8 mouse cellular contexts compared by ENCODE assay signal in the genomic region with DNA sequence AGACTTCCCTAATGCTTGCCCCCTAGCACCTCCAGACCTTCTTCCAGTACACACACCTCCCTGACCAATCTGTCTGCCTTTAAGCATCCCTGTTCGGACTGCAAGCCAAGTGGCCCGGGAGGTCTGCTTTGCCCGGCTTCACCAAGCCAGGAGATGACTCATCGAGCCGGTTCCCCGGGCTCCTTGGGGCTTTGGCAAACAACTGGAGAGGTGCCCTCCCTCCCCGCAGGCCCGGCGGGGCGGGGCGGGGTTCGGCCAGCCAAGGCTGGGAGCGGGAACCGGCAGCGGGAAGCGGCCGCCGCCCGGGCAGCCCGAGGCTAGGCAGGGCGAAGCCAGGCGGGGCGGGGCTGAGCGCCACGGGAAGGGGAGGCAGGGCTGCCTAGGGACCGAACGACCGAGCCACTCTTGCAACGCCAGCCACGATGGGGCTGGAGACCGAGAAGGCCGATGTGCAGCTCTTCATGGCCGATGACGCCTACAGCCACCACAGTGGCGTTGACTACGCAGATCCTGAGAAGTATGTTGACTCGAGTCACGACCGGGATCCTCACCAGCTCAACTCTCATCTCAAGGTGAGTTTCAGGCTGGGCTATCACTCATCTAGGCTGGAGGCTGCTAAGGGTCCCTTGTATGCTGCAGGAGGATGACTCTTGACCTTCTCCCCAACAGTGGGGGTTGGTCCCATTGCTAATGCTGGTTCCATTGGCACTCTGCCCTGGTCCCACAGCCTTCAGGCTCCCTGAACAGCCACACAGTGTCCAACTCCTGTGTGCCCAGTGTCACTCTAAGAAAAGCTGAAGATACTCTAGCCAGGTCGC. TPM values are rescaled to one million over a fixed set of nuclear protein-coding genes. Genes with fewer than 3 reads are reported as not detected.
DNase-seq lines count a peak whose midpoint lies in the region; ATAC-seq and TF ChIP-seq lines count a peak whose summit lies in the region.

Cav2 (plus strand) TSS at position 247 of the 818 bp plus-strand sequence.

- H3K36me3 ChIP-seq in hindbrain, embryonic 16.5 days (ENCODE audit: control insufficient read depth, insufficient read depth, low read length) = no peaks in the 10 kb centered on the region

- no peak for TF ChIP-seq CTCF in left cerebral cortex, adult 2 months (IDR thresholded peaks at IDR 0.05)

- peaks cover 7% of the 10 kb centered on the region for H3K4me1 ChIP-seq in hindbrain, embryonic 16.5 days (ENCODE audit: control insufficient read depth, insufficient read depth, low read depth, low read length)

- intact Hi-C loops in left cerebral cortex, adult 2 months (cut with DNase I) = loop anchor here (2.0 kb wide), 2 partner anchors 26 to 78 kb away; partner anchors contain the start of gene Cav1

- H3K9ac ChIP-seq in hindbrain, embryonic 16.5 days (ENCODE audit: low read depth, low read length) = peak within 1 kb of the TSS; percentile 79

- peak; percentile 95 for DNase-seq in adipocyte (ENCODE audit: low spot score)
- DNase-seq in gastrocnemius, adult 8-10 months (ENCODE audit: low spot score in 2 of 2) = peak; percentile 74 to 83
- peak; percentile 64 to 70 for DNase-seq in left cerebral cortex, adult 2 months (ENCODE audit: extremely low spot score in 1 of 2, low spot score in 2 of 2)
- peak; percentile 91 to 95 for DNase-seq in lung, postnatal 4 days
- DNase-seq in retina, embryonic 14.5 days (ENCODE audit: low spot score) = peak; percentile 70
- DNase-seq in urinary bladder, postnatal 10 days (ENCODE audit: low spot score) = peak; percentile 51

- WGBS in hindbrain, embryonic 16.5 days = 1% methylated on average over 30 of the region's 40 CpGs

- peak; percentile 69 for ATAC-seq in common myeloid progenitor, adult 5-6 weeks (replicated peaks; ENCODE audit: low read depth, poor library complexity, severe bottlenecking)
- ATAC-seq in hindbrain, embryonic 16.5 days = peak; percentile 94

- no peak within 1 kb of the TSS; the same call in 1 of the 2 replicates for H3K27ac ChIP-seq in hindbrain, embryonic 16.5 days (ENCODE audit: low read depth, low read length)
- peak within 1 kb of the TSS; percentile 92 for H3K27ac ChIP-seq in left cerebral cortex, adult 2 months

- H3K9me3 ChIP-seq in hindbrain, embryonic 16.5 days (ENCODE audit: control insufficient read depth, low read length) = no peaks in the 10 kb centered on the region

- H3K4me2 ChIP-seq in hindbrain, embryonic 16.5 days (ENCODE audit: low read length) = peak within 1 kb of the TSS; percentile 98

- peak within 1 kb of the TSS; percentile 66 for H3K4me3 ChIP-seq in hindbrain, embryonic 16.5 days (ENCODE audit: low read length)
- H3K4me3 ChIP-seq in left cerebral cortex, adult 2 months = peak within 1 kb of the TSS; percentile 79

- no peaks in the 10 kb centered on the region for H3K27me3 ChIP-seq in hindbrain, embryonic 16.5 days (replicated peaks; ENCODE audit: control insufficient read depth, insufficient read depth, low read length)

RNA-seq across cellular contexts. Expression of gene Cav2, which starts in this region (rescaled TPM):
- total RNA-seq in common myeloid progenitor, adult 5-6 weeks (2017) = 1.6 and 2.7 TPM in 2 replicates
- total RNA-seq in gastrocnemius, adult 8-10 months (2022) = 10 to 100 TPM in 3 of 4 experiments, 1 to 10 TPM in 1; 8.5 to 18.9 (median 12.4) TPM
- polyA plus RNA-seq in hindbrain, embryonic 16.5 days (2015; fragmentation: Nextera tagmentation; extraction: Ambion mirVana) = 21.8 and 24.2 TPM in 2 replicates
- total RNA-seq in left cerebral cortex, adult 2 months (2021) = 10 to 100 TPM; 32.5 to 33.9 TPM
